ENCODE assay signal across 24 mouse cellular contexts in the genomic region with DNA sequence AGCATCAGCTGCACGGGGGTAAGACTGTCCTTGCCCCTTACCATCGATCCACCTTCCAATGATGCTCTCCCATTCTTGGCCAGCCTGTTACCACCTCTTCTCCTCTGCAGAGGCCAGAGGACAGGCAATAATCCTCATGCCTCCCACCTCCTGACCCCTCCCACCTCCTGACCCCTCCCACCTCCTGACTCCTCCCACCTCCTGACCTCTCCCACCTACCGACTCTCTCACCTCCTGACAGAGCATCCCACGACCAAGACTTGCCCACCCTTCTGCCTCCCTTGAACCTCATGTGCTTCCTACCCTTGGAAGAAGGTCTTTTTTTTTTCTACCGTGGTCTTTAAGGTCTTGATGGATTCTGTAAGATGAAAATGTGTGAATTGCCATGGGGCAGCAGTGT.
DNase-seq lines count a peak whose midpoint lies in the region; ATAC-seq lines count a peak whose summit lies in the region.
"Had no signal": no experiment of that assay in that cellular context is flagged by ENCODE, and none has a peak within 500 bp of the region (broad histone marks: within the 10 kb centered on the region; RNA-seq: fewer than 3 reads in every experiment).

No protein-coding gene starts in this region.

- ATAC-seq in megakaryocyte, adult 5-6 weeks (ENCODE audit: poor library complexity, severe bottlenecking) = no peak
- ATAC-seq: activated CD4-positive, CD25-positive, alpha-beta regulatory T cell, adult 4 months; CD4-positive, CD25-positive, alpha-beta regulatory T cell, adult 4 months; forebrain, embryonic 15.5 days; intestine, postnatal 0 days; Patski had no signal

- peaks cover 12% of the 10 kb centered on the region for H3K9me3 ChIP-seq in megakaryocyte, embryonic 14.5 days
- no peaks in the 10 kb centered on the region for H3K9me3 ChIP-seq in embryonic facial prominence, embryonic 10.5 days
- H3K9me3 ChIP-seq: embryonic facial prominence, embryonic 12.5 days; embryonic facial prominence, embryonic 15.5 days; forebrain, embryonic 12.5 days; forebrain, embryonic 15.5 days; G1E; hindbrain, embryonic 12.5 days; hindbrain, embryonic 15.5 days had no signal

- no peaks in the 10 kb centered on the region for H3K4me1 ChIP-seq in megakaryocyte, embryonic 14.5 days
- no peaks in the 10 kb centered on the region for H3K4me1 ChIP-seq in embryonic facial prominence, embryonic 10.5 days
- H3K4me1 ChIP-seq: embryonic facial prominence, embryonic 12.5 days; embryonic facial prominence, embryonic 15.5 days; forebrain, embryonic 12.5 days; hindbrain, embryonic 12.5 days; hindbrain, embryonic 15.5 days had no signal

- DNase-seq in A20 (ENCODE audit: low read depth, low spot score) = peak; percentile 76
- peak; percentile 19 for DNase-seq in ES-CJ7 (ENCODE audit: low read depth, low spot score)
- DNase-seq in embryonic facial prominence, embryonic 10.5 days (ENCODE audit: low spot score) = no peak
- DNase-seq in left cerebral cortex, adult 8-10 months (ENCODE audit: low spot score in 2 of 2) = no peak
- DNase-seq: adrenal gland, adult 8-10 months; adrenal gland, postnatal 25 days; cerebellum, adult 11-12 months; cerebellum, adult 8-10 months; cerebellum, postnatal 10 days; gastrocnemius, postnatal 25 days; heart, adult 2 months had no signal

- 72% methylated on average over 5 of the region's 5 CpGs for WGBS in embryonic facial prominence, embryonic 10.5 days

- no peak overlapping the region for H3K27ac ChIP-seq in embryonic facial prominence, embryonic 10.5 days (replicated peaks)
- H3K27ac ChIP-seq: embryonic facial prominence, embryonic 12.5 days; embryonic facial prominence, embryonic 15.5 days; forebrain, embryonic 12.5 days; forebrain, embryonic 15.5 days; heart, adult 2 months; hindbrain, embryonic 12.5 days; hindbrain, embryonic 15.5 days had no signal

- no peaks in the 10 kb centered on the region for H3K36me3 ChIP-seq in megakaryocyte, embryonic 14.5 days (replicated peaks; ENCODE audit: low read length)
- H3K36me3 ChIP-seq in embryonic facial prominence, embryonic 10.5 days (replicated peaks) = no peaks in the 10 kb centered on the region
- H3K36me3 ChIP-seq: embryonic facial prominence, embryonic 12.5 days; embryonic facial prominence, embryonic 15.5 days; forebrain, embryonic 12.5 days; forebrain, embryonic 15.5 days; G1E; hindbrain, embryonic 12.5 days; hindbrain, embryonic 15.5 days had no signal

- peak overlapping the region; percentile 46 for H3K4me3 ChIP-seq in megakaryocyte, embryonic 14.5 days (replicated peaks)
- no peak overlapping the region for H3K4me3 ChIP-seq in embryonic facial prominence, embryonic 10.5 days
- H3K4me3 ChIP-seq: embryonic facial prominence, embryonic 12.5 days; embryonic facial prominence, embryonic 15.5 days; forebrain, embryonic 12.5 days; forebrain, embryonic 15.5 days; heart, adult 2 months; hindbrain, embryonic 12.5 days; hindbrain, embryonic 15.5 days had no signal

- no peaks in the 10 kb centered on the region for H3K27me3 ChIP-seq in megakaryocyte, embryonic 14.5 days (replicated peaks)
- H3K27me3 ChIP-seq in embryonic facial prominence, embryonic 10.5 days (replicated peaks; ENCODE audit: low read depth, poor library complexity, severe bottlenecking) = no peaks in the 10 kb centered on the region
- H3K27me3 ChIP-seq: embryonic facial prominence, embryonic 12.5 days; embryonic facial prominence, embryonic 15.5 days; forebrain, embryonic 12.5 days; forebrain, embryonic 15.5 days; hindbrain, embryonic 12.5 days; hindbrain, embryonic 15.5 days; Patski had no signal

Comparison
In these comparisons a context has a peak if more than half of its experiments do, and no peak if none do; other contexts are left out.
1. DNase-seq: peak in A20 (single experiment) and ES-CJ7 (single experiment); none in embryonic facial prominence, embryonic 10.5 days (single experiment) and left cerebral cortex, adult 8-10 months (0 of 2).